Mouse (Mus musculus) heart, postnatal 0 days (tissue): Measurements from ENCODE around the gene Elavl4.

Experiments used
- CTCF ChIP-seq: IDR thresholded peaks from 2 replicates; pipeline ENCODE4 v1.5.1; 2016; ENCODE audit warnings: antibody characterized with exemption, control low read depth, low read depth
- EP300 ChIP-seq: IDR thresholded peaks from 2 replicates; pipeline ENCODE4 v1.6.1; 2016; ENCODE audit warnings: antibody characterized with exemption, low read depth

GRCm38 (mm10) chr4:110284446-110284845 is 67.3 kb downstream of the Elavl4 start:
- no peak for TF ChIP-seq CTCF
- no peak for TF ChIP-seq EP300
